Mouse (Mus musculus) mouse trophoblast stem cell (cell line): ENCODE data around the gene Impdh2.

Experiments
- in situ Hi-C, 2 experiments: fragments of 300-500 bp; cut with MseI, MboI; formaldehyde crosslinking; loops; 2 replicates in 1 of 2; 3 replicates in 1 of 2; pipeline ENCODE4 v1.15.1; 2025

Impdh2 gene

DNA sequence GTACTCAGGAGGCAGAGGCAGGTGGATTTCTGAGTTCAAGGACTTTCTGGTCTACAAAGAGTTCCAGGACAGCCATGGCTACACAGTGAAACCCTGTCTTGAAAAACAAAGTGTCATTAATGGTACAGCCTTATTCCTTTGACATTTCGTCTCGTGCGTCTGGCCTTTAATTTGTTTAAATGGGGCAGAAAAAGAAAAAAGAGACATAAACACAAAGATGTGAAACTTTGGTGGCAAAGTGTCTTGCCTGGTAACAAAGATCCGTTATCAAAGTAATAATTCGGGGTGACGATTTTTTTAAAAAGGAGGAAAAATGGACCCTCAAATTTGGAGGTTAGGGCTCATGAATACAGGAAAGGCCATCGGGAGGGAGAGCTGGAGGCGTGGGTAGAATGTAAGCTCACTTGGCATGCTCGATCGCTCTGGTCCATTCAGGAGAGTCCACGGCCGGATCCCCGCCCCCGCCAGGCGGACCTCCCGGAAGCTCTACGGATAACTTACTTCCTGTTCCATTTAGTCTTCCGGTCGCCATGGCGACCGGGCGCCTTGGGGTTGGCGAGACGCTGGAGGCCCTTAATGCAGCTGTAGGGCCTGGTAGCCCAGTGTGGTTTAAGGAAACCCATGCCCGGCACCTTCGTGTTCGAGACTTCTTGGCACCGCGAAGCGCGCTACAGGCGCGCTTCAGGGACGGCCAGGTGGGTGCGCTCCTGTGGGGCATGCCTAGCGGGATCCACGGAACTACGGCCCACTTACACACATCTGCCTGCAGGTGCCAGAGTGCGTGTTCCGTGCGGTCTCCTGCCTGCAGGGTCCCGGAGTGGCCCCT, 9.5 kb downstream of the Impdh2 start, which contains the start of gene Dalrd3:
Gene Dalrd3, plus strand, starts transcription at position 506 of the 826 bp plus-strand sequence.
- in situ Hi-C loops: no loop called here

DNA sequence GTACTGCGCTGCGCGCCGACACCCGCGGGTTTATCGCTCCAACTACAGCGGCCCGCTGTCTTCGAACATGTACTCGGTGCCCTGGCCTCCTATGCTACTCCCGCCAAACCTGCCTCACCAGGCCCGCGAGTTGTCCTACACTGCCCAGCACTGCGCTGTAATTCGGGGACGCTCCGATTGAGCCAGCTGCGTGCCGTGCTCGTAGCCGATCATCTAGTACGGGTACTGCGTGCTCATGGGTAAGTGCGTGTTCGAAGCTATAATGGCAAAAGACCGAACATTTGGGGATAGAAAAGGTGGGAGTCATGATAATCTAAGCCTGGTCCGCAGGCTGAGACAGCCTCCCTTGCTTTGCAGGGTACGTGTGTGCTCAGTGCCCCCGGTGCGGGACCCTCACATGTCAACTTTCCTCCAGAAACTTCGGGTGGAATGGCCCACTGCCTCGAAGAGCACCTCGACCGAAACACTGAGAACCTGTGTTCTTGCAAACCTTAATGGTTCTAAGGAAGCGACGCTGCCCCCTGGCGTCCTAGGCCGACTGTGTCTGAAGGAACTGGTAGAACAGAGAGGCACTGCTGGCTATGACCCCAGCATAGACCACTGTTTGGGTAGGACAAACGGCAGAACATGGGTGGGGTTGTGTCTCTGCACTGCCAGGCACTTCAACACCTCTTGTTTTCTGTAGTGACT, 10.3 kb downstream of the Impdh2 start:
- in situ Hi-C loops: no loop called here

GRCm38 (mm10) chr9:108571401-108571973, 11.4 kb downstream of the Impdh2 start:
- in situ Hi-C loops: no loop called here

- in situ Hi-C loops: no loop called here
Observed at GRCm38 (mm10) chr9:108572321-108572720, 12.2 kb downstream of the Impdh2 start.

GRCm38 (mm10) chr9:108573774-108574690, 13.9 kb downstream of the Impdh2 start:
- in situ Hi-C loops: no loop called here

- in situ Hi-C loops: no loop called here
Observed at GRCm38 (mm10) chr9:108574921-108575320, 14.8 kb downstream of the Impdh2 start.

DNA sequence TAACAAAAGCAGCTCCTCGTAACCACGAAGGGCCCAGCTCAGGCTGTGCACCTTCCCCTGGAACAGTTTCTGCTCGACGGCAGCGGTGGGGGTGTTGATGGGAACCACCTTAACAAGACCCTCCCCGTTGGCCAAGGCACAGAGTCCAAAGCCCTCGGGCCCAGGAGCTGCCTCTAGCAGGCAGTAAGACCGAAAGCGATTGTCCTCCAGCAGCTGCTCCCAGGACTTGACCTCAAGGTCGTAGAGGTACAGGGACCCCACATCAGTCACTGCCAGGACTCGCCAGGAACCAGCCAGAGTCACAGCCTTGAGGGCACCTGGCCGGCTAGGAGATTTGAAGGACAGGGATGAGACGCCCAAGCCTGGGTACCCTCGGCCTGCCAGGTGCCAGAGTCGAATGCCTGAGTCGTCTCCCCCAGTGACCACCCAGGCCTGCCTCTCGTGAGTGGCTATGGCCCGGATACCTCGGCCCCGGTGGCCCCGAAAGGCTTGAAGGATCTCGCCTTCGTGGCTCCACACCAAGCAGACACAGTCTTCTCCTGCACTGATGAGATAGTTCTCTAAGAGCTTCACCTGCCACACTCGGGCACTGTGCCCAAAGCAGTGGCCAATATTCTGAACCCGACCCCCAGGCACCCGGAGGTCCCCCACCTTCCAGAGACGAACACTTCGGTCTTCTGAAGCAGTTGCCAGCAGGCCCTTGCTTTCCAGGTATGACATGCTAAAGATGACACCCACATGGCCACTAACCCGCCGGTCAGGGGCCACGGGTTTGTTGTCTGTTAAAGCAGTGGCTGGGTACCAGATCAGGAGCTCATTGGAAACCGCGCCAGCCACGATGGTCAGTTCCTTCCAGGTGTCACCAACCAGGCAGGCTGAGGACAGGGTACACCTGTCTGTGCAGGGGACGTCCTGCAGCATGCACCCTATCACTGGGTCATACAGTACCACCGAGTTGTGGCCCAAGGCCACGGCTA, 15.5 kb downstream of the Impdh2 start:
- in situ Hi-C loops: no loop called here

DNA sequence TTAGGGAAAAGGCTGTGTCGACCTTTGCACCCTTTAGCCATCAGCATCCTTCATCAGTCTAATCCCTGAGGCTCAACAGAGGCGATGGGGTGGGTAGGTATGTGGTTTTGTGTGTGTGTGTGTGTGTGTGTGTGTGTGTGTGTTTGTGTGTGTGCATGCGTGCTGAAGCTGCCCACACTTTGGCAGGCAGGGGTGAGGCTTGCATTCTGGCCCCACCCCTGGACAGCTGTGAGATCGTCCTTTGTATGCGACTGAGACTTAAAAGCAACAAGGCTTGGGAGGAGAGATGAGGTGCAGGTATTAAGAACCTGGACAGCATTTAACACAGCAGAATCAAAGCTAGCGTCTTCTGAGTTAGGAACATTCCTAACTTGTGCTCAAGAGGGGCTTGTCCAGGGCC, 16.9 kb downstream of the Impdh2 start:
- in situ Hi-C loops: no loop called here

- in situ Hi-C loops: no loop called here
Observed at GRCm38 (mm10) chr9:108577934-108578544, 18.0 kb downstream of the Impdh2 start.

GRCm38 (mm10) chr9:108578545-108579343, 18.7 kb downstream of the Impdh2 start, which contains the start of gene Wdr6:
TSS of gene Wdr6 (minus strand) at chr9:108578739.
- in situ Hi-C loops: no loop called here

GRCm38 (mm10) chr9:108579344-108579690, 19.2 kb downstream of the Impdh2 start:
- in situ Hi-C loops: no loop called here

GRCm38 (mm10) chr9:108587571-108588180, 27.6 kb downstream of the Impdh2 start:
- in situ Hi-C loops: no loop called here

GRCm38 (mm10) chr9:108589229-108589628, 29.1 kb downstream of the Impdh2 start:
- in situ Hi-C loops: no loop called here

DNA sequence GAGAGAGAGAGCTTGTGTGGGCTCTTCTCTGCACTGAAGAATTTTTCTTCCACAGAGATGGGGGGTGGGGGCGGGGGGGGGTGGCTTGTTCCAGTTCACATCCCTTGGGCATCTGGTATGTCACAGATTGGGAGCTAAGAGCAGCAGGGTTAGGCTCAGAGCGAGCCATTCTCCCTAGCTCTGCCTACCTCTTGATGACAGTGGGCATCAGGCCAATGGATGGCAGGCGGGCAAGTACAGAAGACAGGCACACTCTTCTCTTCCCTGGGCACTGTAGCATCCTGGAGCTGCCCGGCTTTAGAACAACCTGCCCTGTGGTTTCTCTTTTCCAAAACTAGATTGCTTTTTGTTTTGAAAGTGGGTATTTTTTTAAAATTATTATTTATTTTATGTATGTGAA, 31.4 kb downstream of the Impdh2 start:
- in situ Hi-C loops: no loop called here

DNA sequence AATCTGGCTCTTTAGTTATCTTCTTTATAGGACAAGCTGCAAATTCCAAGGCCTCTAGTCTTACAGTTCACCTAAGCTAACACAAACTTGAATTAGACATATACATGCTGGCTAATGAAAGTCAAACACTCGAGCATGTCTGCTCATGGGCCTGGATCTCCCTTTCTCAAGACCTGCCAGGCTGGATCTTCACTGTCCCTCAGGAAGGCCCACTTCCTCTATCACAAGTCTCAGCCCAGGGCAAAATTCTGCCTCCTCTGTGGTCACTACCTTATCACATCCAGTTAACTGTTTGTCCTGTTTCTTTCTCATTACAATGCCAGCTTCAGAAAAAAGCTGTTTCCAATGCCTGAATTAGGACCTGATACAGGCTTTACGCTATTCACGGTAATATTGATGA, 34.3 kb downstream of the Impdh2 start:
- in situ Hi-C loops: no loop called here

DNA sequence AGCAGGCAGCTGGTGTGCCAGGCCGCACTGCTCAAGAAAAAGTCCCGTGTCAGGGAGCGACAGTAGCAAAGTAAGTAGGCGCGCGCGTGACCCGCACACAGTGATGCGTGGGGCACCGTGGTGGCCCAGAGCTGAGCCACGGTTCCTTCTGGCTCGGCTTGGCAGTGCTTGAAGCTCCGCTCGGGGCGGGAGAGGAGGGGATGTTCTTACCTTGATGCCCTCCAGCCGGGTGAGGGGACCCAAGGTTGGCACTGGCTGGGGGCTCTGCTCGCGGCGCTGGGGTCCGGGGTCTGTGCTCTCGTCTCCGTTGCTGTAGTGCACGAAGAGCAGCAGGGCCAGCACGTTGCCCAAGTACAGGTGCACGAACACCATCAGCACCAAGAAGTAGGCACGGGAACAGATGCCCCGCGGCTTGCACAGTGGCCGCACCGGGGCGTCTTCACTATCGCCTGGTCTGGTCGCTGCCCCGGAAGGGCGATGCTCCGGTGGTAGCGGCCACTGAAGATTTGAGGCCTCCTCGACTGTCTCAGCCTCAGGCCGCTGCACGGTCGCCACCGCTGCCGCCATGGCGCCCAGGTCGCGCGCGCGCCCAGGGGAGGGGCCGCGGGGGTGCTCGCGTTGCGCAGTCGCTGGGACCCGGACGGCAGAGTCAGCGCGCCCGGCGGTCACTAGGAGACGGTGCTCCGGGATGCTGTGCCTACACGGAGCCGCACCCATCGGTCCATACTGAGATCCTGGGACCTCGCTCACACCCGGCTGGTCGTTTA, 37.1 kb downstream of the Impdh2 start, which contains the start of gene P4htm:
Gene P4htm, minus strand, starts transcription at position 670 of the 767 bp plus-strand sequence.
- in situ Hi-C loops: no loop called here

GRCm38 (mm10) chr9:108599021-108599566, 39.0 kb downstream of the Impdh2 start:
- in situ Hi-C loops: no loop called here
